Comparison of ENCODE assay signal across 30 mouse cellular contexts in the genomic region with DNA sequence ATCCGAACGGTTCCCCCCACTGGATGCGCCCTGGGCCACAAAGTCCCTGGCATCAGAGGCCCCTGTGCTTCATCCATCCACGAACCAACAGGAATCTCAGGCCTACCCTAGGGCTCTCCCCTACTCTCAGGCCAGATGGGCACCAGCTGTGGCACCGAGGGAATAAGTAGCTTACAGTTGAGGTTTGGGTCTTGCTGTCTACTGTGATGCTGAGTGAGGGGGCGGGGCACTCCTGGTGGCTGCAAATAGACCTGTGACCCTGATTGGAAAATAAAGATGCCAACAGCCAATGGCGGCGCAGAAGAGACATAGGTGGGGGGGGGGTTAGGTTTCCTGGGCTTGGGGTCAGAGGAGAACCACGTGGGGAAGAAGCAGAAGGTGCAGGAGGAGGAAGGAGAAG. TPM values are rescaled to one million over a fixed set of nuclear protein-coding genes. Genes with fewer than 3 reads are reported as not detected.
A peak's percentile ranks its signal among the peaks of the same experiment; 100 is the strongest.
DNase-seq lines count a peak whose midpoint lies in the region; ATAC-seq lines count a peak whose summit lies in the region.
"Had no signal": no experiment of that assay in that cellular context is flagged by ENCODE, and none has a peak within 500 bp of the region (broad histone marks: within the 10 kb centered on the region; RNA-seq: fewer than 3 reads in every experiment).

No protein-coding gene starts in this region.

- H3K4me1 ChIP-seq in midbrain, embryonic 12.5 days, result peaks cover 12% of the 10 kb centered on the region; the same call in 1 of the 2 replicates
- H3K4me1 ChIP-seq in midbrain, embryonic 16.5 days (ENCODE audit: control insufficient read depth, insufficient read depth, low read length), result no peaks in the 10 kb centered on the region
- H3K4me1 ChIP-seq: megakaryocyte, embryonic 14.5 days; stomach, embryonic 15.5 days had no signal

- no peak overlapping the region for H3K4me3 ChIP-seq in midbrain, embryonic 12.5 days
- no peak overlapping the region for H3K4me3 ChIP-seq in midbrain, embryonic 16.5 days (ENCODE audit: low read depth, low read length)
- H3K4me3 ChIP-seq: embryonic facial prominence, embryonic 12.5 days; erythroblast, embryonic 14.5 days; limb, embryonic 15.5 days; megakaryocyte, embryonic 14.5 days; stomach, embryonic 15.5 days had no signal

- H3K27ac ChIP-seq in midbrain, embryonic 12.5 days (replicated peaks), result 0 out of 2 replicates have a peak overlapping the region, but pooled peaks have one; percentile 20
- no peak overlapping the region for H3K27ac ChIP-seq in midbrain, embryonic 16.5 days (ENCODE audit: low read length)
- H3K27ac ChIP-seq: embryonic facial prominence, embryonic 12.5 days; hindbrain, postnatal 0 days; limb, embryonic 15.5 days; liver, embryonic 14.5 days; stomach, embryonic 15.5 days had no signal

- peak; percentile 46 for DNase-seq in embryo, embryonic 10 days (ENCODE audit: low spot score)
- DNase-seq in forelimb bud, embryonic 11.5 days (ENCODE audit: low read depth, low spot score), result peak; percentile 34
- no peak for DNase-seq in ovary, adult 18-20 months (ENCODE audit: low spot score)
- no peak for DNase-seq in adipocyte (ENCODE audit: low spot score)
- DNase-seq: adrenal gland, postnatal 10 days; cerebellum, adult 2 months; cerebellum, postnatal 25 days; kidney, postnatal 4 days; lung, embryonic 14.5 days; lung, postnatal 36 days; thymus, adult 2 months; thymus, postnatal 4 days had no signal

- WGBS in midbrain, embryonic 12.5 days, result 35% methylated on average over 9 of the region's 9 CpGs
- 36% methylated on average over 9 of the region's 9 CpGs for WGBS in midbrain, embryonic 16.5 days

- no peak overlapping the region for H3K4me2 ChIP-seq in midbrain, embryonic 12.5 days (replicated peaks)
- no peak overlapping the region for H3K4me2 ChIP-seq in midbrain, embryonic 16.5 days (ENCODE audit: low read length)
- H3K4me2 ChIP-seq: embryonic facial prominence, embryonic 12.5 days; heart, embryonic 11.5 days; limb, embryonic 15.5 days; lung, embryonic 14.5 days; stomach, embryonic 15.5 days had no signal

- H3K27me3 ChIP-seq in midbrain, embryonic 12.5 days, result no peaks in the 10 kb centered on the region
- no peaks in the 10 kb centered on the region for H3K27me3 ChIP-seq in midbrain, embryonic 16.5 days (ENCODE audit: control insufficient read depth, insufficient read depth, low read depth, low read length)
- H3K27me3 ChIP-seq: embryonic facial prominence, embryonic 12.5 days; Patski; stomach, embryonic 15.5 days had no signal

- H3K9ac ChIP-seq in midbrain, embryonic 12.5 days (replicated peaks), result no peak overlapping the region
- no peak overlapping the region for H3K9ac ChIP-seq in midbrain, embryonic 16.5 days (ENCODE audit: low read depth, low read length)
- H3K9ac ChIP-seq: embryonic facial prominence, embryonic 12.5 days; limb, embryonic 15.5 days; liver, embryonic 14.5 days; lung, embryonic 14.5 days; stomach, embryonic 15.5 days had no signal

- ATAC-seq in midbrain, embryonic 12.5 days (ENCODE audit: low FRiP score, low read depth), result no peak
- ATAC-seq in midbrain, embryonic 16.5 days, result no peak
- no peak for ATAC-seq in erythroblast, adult 5-6 weeks (replicated peaks; ENCODE audit: low FRiP score, poor library complexity, severe bottlenecking)
- ATAC-seq: activated CD4-positive, CD25-positive, alpha-beta regulatory T cell, adult 4 months; CD4-positive, CD25-positive, alpha-beta regulatory T cell, adult 4 months; forebrain, embryonic 14.5 days; hindbrain, postnatal 0 days; intestine, postnatal 0 days; Patski had no signal

- peaks cover 12% of the 10 kb centered on the region for H3K9me3 ChIP-seq in midbrain, embryonic 12.5 days
- no peaks in the 10 kb centered on the region; the same call in 1 of the 2 replicates for H3K9me3 ChIP-seq in midbrain, embryonic 16.5 days (replicated peaks; ENCODE audit: control insufficient read depth, low read length, poor library complexity, severe bottlenecking)
- H3K9me3 ChIP-seq: embryonic facial prominence, embryonic 12.5 days; G1E; limb, embryonic 15.5 days; stomach, embryonic 15.5 days had no signal

- peaks cover 6% of the 10 kb centered on the region; the same call in 1 of the 2 replicates for H3K36me3 ChIP-seq in midbrain, embryonic 12.5 days
- H3K36me3 ChIP-seq in midbrain, embryonic 16.5 days (ENCODE audit: control insufficient read depth, insufficient read depth, low read length), result peaks cover 2% of the 10 kb centered on the region; the same call in 1 of the 2 replicates
- H3K36me3 ChIP-seq: embryonic facial prominence, embryonic 12.5 days; G1E; limb, embryonic 15.5 days; stomach, embryonic 15.5 days had no signal

RNA-seq across cellular contexts. Expression of a gene that starts 38.6 kb away (rescaled TPM):
- polyA plus RNA-seq in midbrain, embryonic 12.5 days (2016; fragmentation: Nextera tagmentation; extraction: Ambion mirVana), result 19.7 and 20.2 TPM in 2 replicates
- 20.1 and 20.2 TPM in 2 replicates for polyA plus RNA-seq in midbrain, embryonic 16.5 days (2015; fragmentation: Nextera tagmentation; extraction: Ambion mirVana)
- total RNA-seq in erythroblast, adult 5-6 weeks (2015; ENCODE audit: low replicate concordance), result not detected in 2 replicates
- total RNA-seq in erythroblast, adult 5-6 weeks (2017; ENCODE audit: low replicate concordance), result 0.17 TPM in 1 of 2 replicates, not detected in the other
- total RNA-seq: hematopoietic stem cell, adult 5-6 weeks had no signal
- polyA plus RNA-seq: G1E had no signal

Comparison
In these comparisons a context has a peak if more than half of its experiments do, and no peak if none do; other contexts are left out.
1. DNase-seq: peak in embryo, embryonic 10 days (single experiment) and forelimb bud, embryonic 11.5 days (single experiment); none in ovary, adult 18-20 months (single experiment) and adipocyte (single experiment).